Mouse (Mus musculus): ENCODE results near the gene Cep152. TPM values are rescaled to one million over a fixed set of nuclear protein-coding genes. Genes with fewer than 3 reads are reported as not detected.
A peak's percentile ranks its signal among the peaks of the same experiment; 100 is the strongest.

Gene Cep152
- polyA plus RNA-seq, 1 experiment from 2014 or later, result 7.0 TPM

- Histone ChIP-seq H3K27me3 (ENCODE audit: control insufficient read depth, insufficient read depth, low read length) (no peaks in the 10 kb centered on the region), H3K9me3 (ENCODE audit: control insufficient read depth, low read depth, low read length) (no peaks in the 10 kb centered on the region), H3K4me1 (ENCODE audit: control insufficient read depth, insufficient read depth, low read length) (no peaks in the 10 kb centered on the region), H3K4me2 (replicated peaks; ENCODE audit: low read depth, low read length) (no peak overlapping the region), H3K36me3 (ENCODE audit: control insufficient read depth, insufficient read depth, low read length) (no peaks in the 10 kb centered on the region), H3K27ac (ENCODE audit: low read length) (no peak overlapping the region), H3K4me3 (ENCODE audit: low read depth, low read length) (no peak overlapping the region), H3K9ac (replicated peaks; ENCODE audit: low read depth, low read length) (no peak overlapping the region)
- ATAC-seq (ENCODE audit: insufficient number of reproducible peaks, insufficient read depth, low FRiP score, low read depth), result no peak
- 79% methylated on average over 5 of the region's 5 CpGs for WGBS
Observed at GRCm38 (mm10) chr2:125665213-125665612, 40.3 kb upstream of the Cep152 start.

DNA sequence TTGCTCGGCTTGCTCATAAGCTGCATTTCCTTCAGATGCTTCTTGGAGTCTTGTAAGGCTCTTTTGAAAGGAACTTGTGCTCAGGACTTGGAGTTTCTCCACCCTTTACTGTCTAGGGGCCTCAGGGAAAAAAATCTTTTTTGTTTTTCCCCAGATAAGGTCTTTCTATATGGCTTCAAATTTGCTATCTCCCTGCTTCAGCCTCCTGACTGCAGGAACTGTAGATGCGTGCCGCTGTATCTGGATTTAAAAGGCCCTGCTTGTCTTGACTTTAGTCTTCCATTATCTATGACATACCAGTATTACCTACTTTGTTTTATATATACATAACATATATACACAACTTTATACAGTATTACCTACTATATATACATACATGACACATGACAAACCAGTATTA lies 37.6 kb upstream of the Cep152 start:
- Histone ChIP-seq H3K9me3 (ENCODE audit: control insufficient read depth, low read depth, low read length) (no peaks in the 10 kb centered on the region), H3K36me3 (ENCODE audit: control insufficient read depth, insufficient read depth, low read length) (no peaks in the 10 kb centered on the region), H3K4me2 (replicated peaks; ENCODE audit: low read depth, low read length) (no peak overlapping the region), H3K27ac (ENCODE audit: low read length) (no peak overlapping the region), H3K9ac (replicated peaks; ENCODE audit: low read depth, low read length) (no peak overlapping the region), H3K27me3 (ENCODE audit: control insufficient read depth, insufficient read depth, low read length) (no peaks in the 10 kb centered on the region), H3K4me1 (ENCODE audit: control insufficient read depth, insufficient read depth, low read length) (no peaks in the 10 kb centered on the region), H3K4me3 (ENCODE audit: low read depth, low read length) (no peak overlapping the region)
- ATAC-seq (ENCODE audit: insufficient number of reproducible peaks, insufficient read depth, low FRiP score, low read depth), result no peak
- 86% methylated on average over 3 of the region's 3 CpGs for WGBS

- no peak for ATAC-seq (ENCODE audit: insufficient number of reproducible peaks, insufficient read depth, low FRiP score, low read depth)
- H3K4me2 ChIP-seq (replicated peaks; ENCODE audit: low read depth, low read length), result peak overlapping the region; percentile 49
- H3K4me1 ChIP-seq (ENCODE audit: control insufficient read depth, insufficient read depth, low read length), result no peaks in the 10 kb centered on the region
- no peaks in the 10 kb centered on the region for H3K27me3 ChIP-seq (ENCODE audit: control insufficient read depth, insufficient read depth, low read length)
- 0 out of 2 replicates have a peak overlapping the region, but pooled peaks have one; percentile 25 for H3K9ac ChIP-seq (replicated peaks; ENCODE audit: low read depth, low read length)
- 37% methylated on average over 4 of the region's 4 CpGs for WGBS
- H3K27ac ChIP-seq (ENCODE audit: low read length), result no peak overlapping the region
- no peak overlapping the region for H3K4me3 ChIP-seq (ENCODE audit: low read depth, low read length)
- H3K36me3 ChIP-seq (ENCODE audit: control insufficient read depth, insufficient read depth, low read length), result no peaks in the 10 kb centered on the region
- H3K9me3 ChIP-seq (ENCODE audit: control insufficient read depth, low read depth, low read length), result no peaks in the 10 kb centered on the region
Observed at GRCm38 (mm10) chr2:125661156-125661555, 36.2 kb upstream of the Cep152 start.

GRCm38 (mm10) chr2:125660537-125661130 lies 35.7 kb upstream of the Cep152 start:
- Histone ChIP-seq H3K4me1 (ENCODE audit: control insufficient read depth, insufficient read depth, low read length) (no peaks in the 10 kb centered on the region), H3K4me2 (replicated peaks; ENCODE audit: low read depth, low read length) (peak overlapping the region; percentile 49), H3K27ac (ENCODE audit: low read length) (no peak overlapping the region), H3K9me3 (ENCODE audit: control insufficient read depth, low read depth, low read length) (no peaks in the 10 kb centered on the region), H3K4me3 (ENCODE audit: low read depth, low read length) (peak overlapping the region; percentile 27), H3K36me3 (ENCODE audit: control insufficient read depth, insufficient read depth, low read length) (no peaks in the 10 kb centered on the region), H3K9ac (replicated peaks; ENCODE audit: low read depth, low read length) (peak overlapping the region; percentile 25; the same call in 1 of the 2 replicates), H3K27me3 (ENCODE audit: control insufficient read depth, insufficient read depth, low read length) (no peaks in the 10 kb centered on the region)
- WGBS, result 28% methylated on average over 20 of the region's 20 CpGs
- peak; percentile 66; the same call in 1 of the 2 replicates for ATAC-seq (ENCODE audit: insufficient number of reproducible peaks, insufficient read depth, low FRiP score, low read depth)

DNA sequence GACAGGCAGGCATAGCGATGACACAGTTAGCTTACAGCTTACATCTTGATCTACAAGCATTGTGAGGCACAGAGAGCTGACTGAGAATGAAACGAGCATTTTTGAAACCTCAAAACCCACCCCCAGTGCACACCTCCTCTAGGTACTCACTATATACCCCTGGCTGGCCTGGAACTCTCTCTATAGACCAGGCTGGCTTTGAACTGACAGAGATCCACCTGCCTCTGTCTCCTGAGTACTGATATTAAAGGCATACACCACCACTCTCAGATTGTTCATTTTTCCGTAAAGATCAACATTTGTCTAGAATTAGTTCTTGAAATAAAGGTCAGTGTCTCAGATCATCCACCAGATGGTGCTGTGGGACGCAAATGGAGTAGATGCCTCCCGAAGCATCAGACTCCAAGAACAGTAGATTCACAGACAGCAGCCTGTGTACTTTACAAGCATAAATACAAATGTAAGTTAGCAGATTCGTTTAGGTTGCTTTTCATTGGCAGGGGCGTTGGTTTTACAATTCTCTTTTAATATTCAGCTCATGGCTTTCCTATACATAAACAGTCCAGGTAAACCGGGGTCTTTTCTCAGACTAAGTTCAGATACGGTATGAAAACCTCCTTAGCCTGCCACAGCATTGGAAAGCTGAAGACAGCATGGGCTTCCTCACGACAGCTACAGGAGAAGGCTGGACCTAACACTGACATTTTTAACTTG lies 35.1 kb upstream of the Cep152 start:
- peak overlapping the region; percentile 49 for H3K4me2 ChIP-seq (replicated peaks; ENCODE audit: low read depth, low read length)
- H3K9ac ChIP-seq (replicated peaks; ENCODE audit: low read depth, low read length), result 0 out of 2 replicates have a peak overlapping the region, but pooled peaks have one; percentile 3
- ATAC-seq (ENCODE audit: insufficient number of reproducible peaks, insufficient read depth, low FRiP score, low read depth), result peak; percentile 43; the same call in 1 of the 2 replicates
- no peak overlapping the region for H3K27ac ChIP-seq (ENCODE audit: low read length)
- no peaks in the 10 kb centered on the region for H3K36me3 ChIP-seq (ENCODE audit: control insufficient read depth, insufficient read depth, low read length)
- H3K9me3 ChIP-seq (ENCODE audit: control insufficient read depth, low read depth, low read length), result no peaks in the 10 kb centered on the region
- no peaks in the 10 kb centered on the region for H3K4me1 ChIP-seq (ENCODE audit: control insufficient read depth, insufficient read depth, low read length)
- H3K27me3 ChIP-seq (ENCODE audit: control insufficient read depth, insufficient read depth, low read length), result no peaks in the 10 kb centered on the region
- WGBS, result 11% methylated on average over 10 of the region's 10 CpGs
- H3K4me3 ChIP-seq (ENCODE audit: low read depth, low read length), result peak overlapping the region; percentile 27

DNA sequence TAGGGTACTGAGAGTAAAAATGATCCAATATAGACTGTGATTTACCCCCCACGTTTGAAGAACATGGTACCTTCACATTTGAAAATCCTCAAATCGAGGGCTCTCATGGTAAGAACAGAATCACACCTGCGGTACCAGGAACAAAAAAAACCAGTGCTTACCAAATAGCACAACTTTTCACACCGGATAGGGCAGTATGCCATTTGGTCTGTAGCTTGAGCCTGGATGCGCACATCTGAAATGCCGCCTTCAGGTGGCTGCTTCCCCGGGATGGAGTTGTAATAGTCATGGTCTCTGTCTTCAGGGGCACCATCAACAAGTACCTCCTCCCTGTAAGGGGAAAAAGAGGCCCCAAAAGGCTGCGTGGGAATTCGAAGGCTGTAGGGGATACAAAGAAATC lies 30.5 kb upstream of the Cep152 start:
- H3K9me3 ChIP-seq (ENCODE audit: control insufficient read depth, low read depth, low read length), result no peaks in the 10 kb centered on the region
- H3K4me3 ChIP-seq (ENCODE audit: low read depth, low read length), result no peak overlapping the region
- H3K4me1 ChIP-seq (ENCODE audit: control insufficient read depth, insufficient read depth, low read length), result peaks cover 7% of the 10 kb centered on the region; the same call in 1 of the 2 replicates
- H3K27me3 ChIP-seq (ENCODE audit: control insufficient read depth, insufficient read depth, low read length), result no peaks in the 10 kb centered on the region
- 89% methylated on average over 9 of the region's 9 CpGs for WGBS
- no peak overlapping the region for H3K9ac ChIP-seq (replicated peaks; ENCODE audit: low read depth, low read length)
- no peak overlapping the region for H3K4me2 ChIP-seq (replicated peaks; ENCODE audit: low read depth, low read length)
- H3K36me3 ChIP-seq (ENCODE audit: control insufficient read depth, insufficient read depth, low read length), result no peaks in the 10 kb centered on the region
- H3K27ac ChIP-seq (ENCODE audit: low read length), result no peak overlapping the region
- ATAC-seq (ENCODE audit: insufficient number of reproducible peaks, insufficient read depth, low FRiP score, low read depth), result no peak

DNA sequence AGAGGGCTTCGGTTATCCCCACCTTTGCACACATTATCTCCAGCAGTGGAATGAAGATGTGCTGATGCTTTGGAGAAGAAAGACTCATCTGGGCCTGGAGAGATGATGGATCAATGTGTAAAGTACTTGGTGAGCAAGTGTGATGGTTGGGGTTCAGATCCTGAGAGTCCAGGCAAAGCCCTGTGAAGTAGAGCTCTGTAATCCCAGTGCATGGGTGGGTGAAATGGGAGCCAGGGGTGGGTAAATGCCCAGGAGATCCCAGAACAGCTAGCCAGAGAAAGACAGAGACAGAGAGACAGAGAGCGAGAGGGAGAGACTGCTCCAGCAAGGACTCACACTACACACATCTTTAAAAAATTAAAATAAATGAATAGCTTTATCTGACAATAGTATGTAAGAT lies 28.4 kb upstream of the Cep152 start:
- no peak for ATAC-seq (ENCODE audit: insufficient number of reproducible peaks, insufficient read depth, low FRiP score, low read depth)
- Histone ChIP-seq H3K4me2 (replicated peaks; ENCODE audit: low read depth, low read length) (no peak overlapping the region), H3K27me3 (ENCODE audit: control insufficient read depth, insufficient read depth, low read length) (no peaks in the 10 kb centered on the region), H3K4me1 (ENCODE audit: control insufficient read depth, insufficient read depth, low read length) (peaks cover 7% of the 10 kb centered on the region; the same call in 1 of the 2 replicates), H3K9me3 (ENCODE audit: control insufficient read depth, low read depth, low read length) (no peaks in the 10 kb centered on the region), H3K9ac (replicated peaks; ENCODE audit: low read depth, low read length) (no peak overlapping the region), H3K27ac (ENCODE audit: low read length) (no peak overlapping the region), H3K4me3 (ENCODE audit: low read depth, low read length) (no peak overlapping the region), H3K36me3 (ENCODE audit: control insufficient read depth, insufficient read depth, low read length) (no peaks in the 10 kb centered on the region)
- WGBS, result 88% methylated on average over 2 of the region's 2 CpGs

DNA sequence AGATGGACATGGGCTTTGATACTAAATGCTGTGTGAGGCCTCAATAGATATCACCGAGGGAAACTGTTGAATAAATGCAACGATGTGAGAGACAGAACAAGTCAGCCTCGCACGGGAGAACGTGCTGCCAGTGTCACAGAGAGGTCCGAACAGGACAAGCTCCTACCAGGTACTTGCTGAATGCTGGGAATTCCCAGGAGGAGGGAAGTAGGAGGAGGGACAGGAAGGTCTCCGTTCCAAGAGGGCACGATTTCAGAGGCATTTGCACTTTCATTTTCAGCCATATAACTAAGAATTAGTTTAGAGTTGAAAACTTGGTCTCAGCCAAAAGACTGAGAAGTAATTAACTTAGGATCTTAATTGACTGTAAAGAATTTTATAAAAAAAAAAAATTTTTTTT lies 26.6 kb upstream of the Cep152 start:
- Histone ChIP-seq H3K9me3 (ENCODE audit: control insufficient read depth, low read depth, low read length) (no peaks in the 10 kb centered on the region), H3K27ac (ENCODE audit: low read length) (no peak overlapping the region), H3K4me2 (replicated peaks; ENCODE audit: low read depth, low read length) (no peak overlapping the region), H3K9ac (replicated peaks; ENCODE audit: low read depth, low read length) (no peak overlapping the region), H3K4me3 (ENCODE audit: low read depth, low read length) (no peak overlapping the region), H3K27me3 (ENCODE audit: control insufficient read depth, insufficient read depth, low read length) (no peaks in the 10 kb centered on the region), H3K36me3 (ENCODE audit: control insufficient read depth, insufficient read depth, low read length) (no peaks in the 10 kb centered on the region), H3K4me1 (ENCODE audit: control insufficient read depth, insufficient read depth, low read length) (peaks cover 7% of the 10 kb centered on the region; the same call in 1 of the 2 replicates)
- no peak for ATAC-seq (ENCODE audit: insufficient number of reproducible peaks, insufficient read depth, low FRiP score, low read depth)
- WGBS, result 81% methylated on average over 8 of the region's 8 CpGs

Data from stomach, embryonic 14.5 days (tissue).